Mouse (Mus musculus) MEL (cell line): Measurements from ENCODE around the gene Cpb1. TPM values are rescaled to one million over a fixed set of nuclear protein-coding genes. Genes with fewer than 3 reads are reported as not detected.

Source experiments
- DNase-seq: peaks from one replicate; pipeline ENCODE4 v3.0.0; 2011; ENCODE audit warnings: low read depth, low spot score
- H3K27ac ChIP-seq: 2 replicates; pipeline ENCODE4 v1.5.1; 2012; ENCODE audit warnings: low read depth, mild to moderate bottlenecking, control low read depth, low read length, moderate library complexity; ENCODE audit not compliant: control insufficient read depth
- H3K27me3 ChIP-seq, 2 experiments: fragments of 150-350 bp in 1 of 2; sonication (generic) in 1 of 2; 2 replicates each; pipeline ENCODE4 v1.6.1; 2012; ENCODE audit warnings: low read length in 2 of 2, mild to moderate bottlenecking in 2 of 2, improper control_type of control experiment in 1 of 2, moderate library complexity in 1 of 2; ENCODE audit not compliant: insufficient read depth in 2 of 2, control insufficient read depth in 1 of 2
- H3K36me3 ChIP-seq, 2 experiments: 2 replicates each; pipeline ENCODE4 v1.6.1; 2012 to 2014; ENCODE audit warnings: low read length in 2 of 2, improper control_type of control experiment in 1 of 2, inconsistent platforms in 1 of 2, mild to moderate bottlenecking in 1 of 2; ENCODE audit not compliant: insufficient read depth in 2 of 2, control insufficient read depth in 1 of 2
- H3K4me1 ChIP-seq, 2 experiments: fragments of 150-350 bp in 1 of 2; sonication (generic) in 1 of 2; 2 replicates each; pipeline ENCODE4 v1.6.1; 2012; ENCODE audit warnings: low read length in 2 of 2, improper control_type of control experiment in 1 of 2, mild to moderate bottlenecking in 1 of 2; ENCODE audit not compliant: insufficient read depth in 2 of 2, control insufficient read depth in 1 of 2
- H3K4me3 ChIP-seq, 2 experiments: fragments of 150-350 bp in 1 of 2; sonication (generic) in 1 of 2; 2 replicates each; pipeline ENCODE4 v1.5.1; 2012; ENCODE audit warnings: low read depth in 2 of 2, low read length in 2 of 2, mild to moderate bottlenecking in 2 of 2, moderate library complexity in 2 of 2, control low read depth in 1 of 2, improper control_type of control experiment in 1 of 2; ENCODE audit not compliant: control insufficient read depth in 1 of 2, insufficient read depth in 1 of 2
- H3K79me2 ChIP-seq: 2 replicates; pipeline ENCODE4 v1.6.1; 2012; ENCODE audit warnings: mild to moderate bottlenecking, low read length, moderate library complexity; ENCODE audit not compliant: control insufficient read depth, poor library complexity, insufficient read depth
- H3K9ac ChIP-seq: 2 replicates; pipeline ENCODE4 v1.6.1; 2012; ENCODE audit warnings: low read depth, mild to moderate bottlenecking, control low read depth, low read length, moderate library complexity; ENCODE audit not compliant: control insufficient read depth, poor library complexity, severe bottlenecking
- H3K9me3 ChIP-seq: fragments of 150-350 bp; sonication (generic); replicated peaks from 2 replicates; pipeline ENCODE4 v1.6.1; 2012; ENCODE audit warnings: mild to moderate bottlenecking, low read length, improper control_type of control experiment, moderate library complexity; ENCODE audit not compliant: insufficient read depth
- BHLHE40 ChIP-seq: IDR thresholded peaks from 2 replicates; pipeline ENCODE4 v1.6.1; 2012; ENCODE audit warnings: low read depth, mild to moderate bottlenecking, inconsistent platforms, low read length, improper control_type of control experiment, borderline replicate concordance
- CHD1 ChIP-seq: IDR thresholded peaks from 2 replicates; pipeline ENCODE4 v1.6.1; 2012; ENCODE audit warnings: low read depth, mild to moderate bottlenecking, inconsistent platforms, low read length, improper control_type of control experiment
- CHD2 ChIP-seq: IDR thresholded peaks from 2 replicates; pipeline ENCODE4 v1.6.1; 2011; ENCODE audit warnings: low read length, improper control_type of control experiment
- E2F4 ChIP-seq: IDR thresholded peaks from 2 replicates; pipeline ENCODE4 v1.6.1; 2011; ENCODE audit warnings: low read depth, low read length, improper control_type of control experiment, borderline replicate concordance
- ELF1 ChIP-seq: IDR thresholded peaks from 2 replicates; pipeline ENCODE4 v1.6.1; 2014; ENCODE audit warnings: low read depth, mild to moderate bottlenecking, inconsistent platforms, low read length, improper control_type of control experiment, moderate library complexity
- EP300 ChIP-seq, 2 experiments: IDR thresholded peaks; 2 replicates each; pipeline ENCODE4 v1.6.1; 2011; ENCODE audit warnings: improper control_type of control experiment in 2 of 2, low read length in 2 of 2, low read depth in 1 of 2, mild to moderate bottlenecking in 1 of 2
- ETS1 ChIP-seq: IDR thresholded peaks from 2 replicates; pipeline ENCODE4 v1.6.1; 2012; ENCODE audit warnings: low read depth, mild to moderate bottlenecking, inconsistent platforms, low read length, improper control_type of control experiment, moderate library complexity
- GABPA ChIP-seq: IDR thresholded peaks from 2 replicates; pipeline ENCODE4 v1.6.1; 2012; ENCODE audit warnings: low read depth, mild to moderate bottlenecking, inconsistent platforms, low read length, improper control_type of control experiment, moderate library complexity
- GATA1 ChIP-seq: IDR thresholded peaks from 2 replicates; pipeline ENCODE4 v1.6.1; 2011; ENCODE audit warnings: low read depth, low read length, improper control_type of control experiment
- HCFC1 ChIP-seq: IDR thresholded peaks from 2 replicates; pipeline ENCODE4 v1.6.1; 2012; ENCODE audit warnings: low read depth, mild to moderate bottlenecking, inconsistent platforms, low read length, improper control_type of control experiment, moderate library complexity
- JUND ChIP-seq: IDR thresholded peaks from 2 replicates; pipeline ENCODE4 v1.6.1; 2011; ENCODE audit warnings: low read depth, mild to moderate bottlenecking, improper control_type of control experiment, low read length
- KAT2A ChIP-seq: conservative IDR thresholded peaks from 2 replicates; pipeline ENCODE4 v1.6.1; 2012; ENCODE audit warnings: low read depth, low read length, improper control_type of control experiment, inconsistent platforms
- MAFK ChIP-seq: IDR thresholded peaks from 2 replicates; pipeline ENCODE4 v1.6.1; 2011; ENCODE audit warnings: low read depth, mild to moderate bottlenecking, low read length, improper control_type of control experiment, borderline replicate concordance
- MAX ChIP-seq: IDR thresholded peaks from 2 replicates; pipeline ENCODE4 v1.6.1; 2011; ENCODE audit warnings: low read length, improper control_type of control experiment
- MAZ ChIP-seq: IDR thresholded peaks from 2 replicates; pipeline ENCODE4 v1.6.1; 2012; ENCODE audit warnings: low read depth, mild to moderate bottlenecking, inconsistent platforms, low read length, improper control_type of control experiment
- MEF2A ChIP-seq: IDR thresholded peaks from 2 replicates; pipeline ENCODE4 v1.6.1; 2014; ENCODE audit warnings: low read depth, mild to moderate bottlenecking, inconsistent platforms, low read length, improper control_type of control experiment; ENCODE audit not compliant: poor library complexity, insufficient replicate concordance, severe bottlenecking; ENCODE audit errors: extremely low read depth
- MXI1 ChIP-seq: IDR thresholded peaks from 2 replicates; pipeline ENCODE4 v1.6.1; 2011; ENCODE audit warnings: mild to moderate bottlenecking, low read depth, low read length, improper control_type of control experiment
- MYB ChIP-seq: IDR thresholded peaks from 2 replicates; pipeline ENCODE4 v1.6.1; 2011; ENCODE audit warnings: mild to moderate bottlenecking, low read depth, low read length, improper control_type of control experiment
- MYC ChIP-seq: IDR thresholded peaks from 2 replicates; pipeline ENCODE4 v1.6.1; 2011; ENCODE audit warnings: low read depth, mild to moderate bottlenecking, low read length, improper control_type of control experiment, moderate library complexity
- NELFE ChIP-seq: IDR thresholded peaks from 2 replicates; pipeline ENCODE4 v1.6.1; 2011; ENCODE audit warnings: low read depth, low read length, improper control_type of control experiment
- NRF1 ChIP-seq: IDR thresholded peaks from 2 replicates; pipeline ENCODE4 v1.6.1; 2014; ENCODE audit warnings: low read depth, mild to moderate bottlenecking, inconsistent platforms, low read length, improper control_type of control experiment, moderate library complexity; ENCODE audit not compliant: poor library complexity, insufficient read depth, severe bottlenecking
- POLR2A ChIP-seq, 2 experiments: IDR thresholded peaks; 2 replicates each; pipeline ENCODE4 v1.6.1; 2011 to 2012; ENCODE audit warnings: low read length in 2 of 2, mild to moderate bottlenecking in 2 of 2, control low read depth in 1 of 2, improper control_type of control experiment in 1 of 2, low read depth in 1 of 2, moderate library complexity in 1 of 2; ENCODE audit not compliant: control insufficient read depth in 1 of 2, insufficient read depth in 1 of 2, poor library complexity in 1 of 2
- POLR2AphosphoS2 ChIP-seq: IDR thresholded peaks from 2 replicates; pipeline ENCODE4 v1.6.1; 2011; ENCODE audit warnings: low read length, improper control_type of control experiment
- POLR2AphosphoS5 ChIP-seq: IDR thresholded peaks from 2 replicates; pipeline ENCODE4 v1.6.1; 2012; ENCODE audit warnings: low read depth, borderline replicate concordance, mild to moderate bottlenecking, inconsistent platforms, low read length, moderate library complexity, mixed read lengths
- RAD21 ChIP-seq: IDR thresholded peaks from 2 replicates; pipeline ENCODE4 v1.6.1; 2011; ENCODE audit warnings: mild to moderate bottlenecking, low read depth, low read length, improper control_type of control experiment
- RCOR1 ChIP-seq: IDR thresholded peaks from 2 replicates; pipeline ENCODE4 v1.6.1; 2012; ENCODE audit warnings: low read depth, mild to moderate bottlenecking, inconsistent platforms, low read length, improper control_type of control experiment
- SIN3A ChIP-seq: IDR thresholded peaks from 2 replicates; pipeline ENCODE4 v1.6.1; 2012; ENCODE audit warnings: low read length, improper control_type of control experiment, inconsistent platforms
- SMC3 ChIP-seq: IDR thresholded peaks from 2 replicates; pipeline ENCODE4 v1.6.1; 2011; ENCODE audit warnings: low read depth, low read length, improper control_type of control experiment
- TAL1 ChIP-seq: IDR thresholded peaks from 2 replicates; pipeline ENCODE4 v1.6.1; 2012; ENCODE audit warnings: mild to moderate bottlenecking, inconsistent platforms, low read length, moderate library complexity, mixed read lengths
- TBP ChIP-seq: IDR thresholded peaks from 2 replicates; pipeline ENCODE4 v1.8.0; 2011; ENCODE audit warnings: low read depth, low read length, improper control_type of control experiment
- TCF12 ChIP-seq: IDR thresholded peaks from 2 replicates; pipeline ENCODE4 v1.6.1; 2014; ENCODE audit warnings: low read depth, mild to moderate bottlenecking, inconsistent platforms, low read length, improper control_type of control experiment, moderate library complexity
- UBTF ChIP-seq: IDR thresholded peaks from 2 replicates; pipeline ENCODE4 v1.6.1; 2012; ENCODE audit warnings: low read depth, mild to moderate bottlenecking, inconsistent platforms, low read length, improper control_type of control experiment, moderate library complexity, borderline replicate concordance; ENCODE audit not compliant: insufficient read depth
- USF1 ChIP-seq: IDR thresholded peaks from 2 replicates; pipeline ENCODE4 v1.6.1; 2014; ENCODE audit warnings: low read depth, mild to moderate bottlenecking, inconsistent platforms, low read length, improper control_type of control experiment, moderate library complexity
- USF2 ChIP-seq, 2 experiments: IDR thresholded peaks; 2 replicates each; pipeline ENCODE4 v1.6.1; 2011 to 2012; ENCODE audit warnings: improper control_type of control experiment in 2 of 2, low read length in 2 of 2, borderline replicate concordance in 1 of 2, inconsistent platforms in 1 of 2, low read depth in 1 of 2, mild to moderate bottlenecking in 1 of 2; ENCODE audit not compliant: insufficient read depth in 1 of 2
- ZC3H11A ChIP-seq: IDR thresholded peaks from 2 replicates; pipeline ENCODE4 v1.6.1; 2012; ENCODE audit warnings: low read depth, mild to moderate bottlenecking, inconsistent platforms, low read length, improper control_type of control experiment
- ZKSCAN1 ChIP-seq: IDR thresholded peaks from 2 replicates; pipeline ENCODE4 v1.6.1; 2012; ENCODE audit warnings: low read depth, mild to moderate bottlenecking, inconsistent platforms, low read length, improper control_type of control experiment, moderate library complexity
- ZMIZ1 ChIP-seq: IDR thresholded peaks from 2 replicates; pipeline ENCODE4 v1.6.1; 2012; ENCODE audit warnings: low read depth, mild to moderate bottlenecking, inconsistent platforms, low read length, improper control_type of control experiment, moderate library complexity
- ZNF384 ChIP-seq: IDR thresholded peaks from 2 replicates; pipeline ENCODE4 v1.6.1; 2012; ENCODE audit warnings: low read depth, mild to moderate bottlenecking, inconsistent platforms, low read length, improper control_type of control experiment
- polyA plus RNA-seq, 2 experiments: library from polyadenylated mRNA; stranded (reverse) in 1 of 2; unstranded in 1 of 2; fragments of >175 nt in 1 of 2; fragments of >200 nt in 1 of 2; gene quantifications; 2 replicates each; pipeline versions ENCODE4 v1.2.1 to v1.2.4; 2012; ENCODE audit warnings: low replicate concordance in 2 of 2, low read depth in 1 of 2; ENCODE audit not compliant: insufficient read length in 2 of 2, insufficient read depth in 1 of 2, missing spikeins in 1 of 2
- total RNA-seq: library from RNA; depleted of rRNA; stranded (reverse); fragments of 300-350 nt; gene quantifications from 2 replicates; pipeline ENCODE4 v1.2.3, GENCODE M21; 2012

Cpb1 gene
- total and polyA plus RNA-seq, 3 experiments = not detected

DNA sequence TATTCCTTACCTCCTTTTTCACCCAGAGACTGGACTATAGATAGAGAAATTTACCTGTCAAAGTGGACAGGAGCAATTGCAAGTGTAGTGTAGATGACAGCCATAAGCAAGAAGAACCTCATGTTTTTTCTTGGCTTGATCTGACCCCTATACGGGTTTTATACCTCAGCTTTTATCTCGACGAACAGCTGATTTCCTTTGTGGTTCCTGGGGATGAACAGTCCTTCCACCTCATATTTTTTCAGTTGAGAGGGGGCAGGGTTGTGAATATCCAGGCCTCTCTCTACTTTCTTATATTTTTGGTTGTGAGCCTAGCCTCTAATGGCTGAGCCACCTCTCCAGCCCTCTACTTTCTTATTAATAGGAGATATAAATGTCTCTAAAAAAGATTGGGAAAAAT is 33.5 kb downstream of the Cpb1 start, which contains the start of gene Cpa3:
Cpa3 (minus strand) TSS at position 132 of the 400 bp plus-strand sequence.
- no peak within 1 kb of the TSS; a peak in 1 of 4 replicates for H3K4me3 ChIP-seq
- peak within 1 kb of the TSS; percentile 28; the same call in 1 of the 2 replicates for H3K27ac ChIP-seq
- H3K27me3 ChIP-seq = no peaks in the 10 kb centered on the region
- H3K9ac ChIP-seq = no peak within 1 kb of the TSS
- H3K9me3 ChIP-seq = no peaks in the 10 kb centered on the region
- no peaks in the 10 kb centered on the region for H3K79me2 ChIP-seq
- H3K4me1 ChIP-seq = peaks cover 15 to 34% of the 10 kb centered on the region in 2 experiments
- H3K36me3 ChIP-seq = peaks cover 0 to 36% of the 10 kb centered on the region in 2 experiments; a peak in 2 of 4 replicates
- DNase-seq = peak; percentile 56
- TF ChIP-seq MXI1 (peak; percentile 47; the same call in 1 of the 2 replicates), POLR2AphosphoS2 (no peak), TBP (no peak), USF2 (IDR thresholded peaks at IDR 0.05; ENCODE audit: borderline replicate concordance in 1 of 2, insufficient read depth in 1 of 2, low read depth in 1 of 2, low read length in 2 of 2) (no peak), USF1 (no peak), TAL1 (peak; percentile 43), GABPA (no peak), SMC3 (no peak), RCOR1 (peak; percentile 76), EP300 (IDR thresholded peaks at IDR 0.05; ENCODE audit: low read depth in 1 of 2, low read length in 2 of 2) (peak; percentile 74 to 86), GATA1 (peak; percentile 67), RAD21 (no peak), MEF2A (no peak), CHD1 (no peak), TCF12 (peak; percentile 80; the same call in 1 of the 2 replicates), MAZ (no peak), BHLHE40 (no peak), E2F4 (no peak), NRF1 (no peak), ETS1 (peak; percentile 94), CHD2 (no peak; the same call in 1 of the 2 replicates), MAFK (no peak; the same call in 1 of the 2 replicates), ZNF384 (peak; percentile 64), KAT2A (no peak), ZMIZ1 (no peak), MYB (peak; percentile 63; the same call in 1 of the 2 replicates), ELF1 (no peak), SIN3A (no peak; the same call in 1 of the 2 replicates), UBTF (no peak), ZKSCAN1 (no peak), HCFC1 (no peak), JUND (no peak), POLR2A (IDR thresholded peaks at IDR 0.05; ENCODE audit: control insufficient read depth in 1 of 2, insufficient read depth in 1 of 2, low read depth in 1 of 2, low read length in 2 of 2, poor library complexity in 1 of 2) (no peak), POLR2AphosphoS5 (no peak), MAX (no peak), ZC3H11A (no peak), NELFE (no peak), MYC (no peak)
